Mouse (Mus musculus): ENCODE measurements around the gene Gtsf1. TPM values are rescaled to one million over a fixed set of nuclear protein-coding genes. Genes with fewer than 3 reads are reported as not detected.

Gene Gtsf1
- polyA plus RNA-seq, 1 experiment from 2014 or later = 0.23 TPM

GRCm38 (mm10) chr15:103354690-103355089, 75.6 kb downstream of the Gtsf1 start:
- Histone ChIP-seq H3K9me3 (ENCODE audit: control insufficient read depth) (no peaks in the 10 kb centered on the region), H3K36me3 (ENCODE audit: control insufficient read depth, insufficient read depth) (peaks cover 58% of the 10 kb centered on the region), H3K27me3 (replicated peaks; ENCODE audit: control insufficient read depth, insufficient read depth, low read length) (no peaks in the 10 kb centered on the region), H3K27ac (ENCODE audit: low read depth, low read length) (no peak overlapping the region), H3K4me1 (replicated peaks; ENCODE audit: control insufficient read depth, insufficient read depth, low read length) (no peaks in the 10 kb centered on the region), H3K9ac (ENCODE audit: low read depth, low read length) (no peak overlapping the region), H3K4me2 (replicated peaks; ENCODE audit: low read depth) (no peak overlapping the region), H3K4me3 (ENCODE audit: low read depth, low read length) (no peak overlapping the region)
- no peak for TF ChIP-seq CTCF (IDR thresholded peaks at IDR 0.05; ENCODE audit: low read depth)
- no peak for ATAC-seq
- WGBS = 96% methylated on average over 2 of the region's 2 CpGs

DNA sequence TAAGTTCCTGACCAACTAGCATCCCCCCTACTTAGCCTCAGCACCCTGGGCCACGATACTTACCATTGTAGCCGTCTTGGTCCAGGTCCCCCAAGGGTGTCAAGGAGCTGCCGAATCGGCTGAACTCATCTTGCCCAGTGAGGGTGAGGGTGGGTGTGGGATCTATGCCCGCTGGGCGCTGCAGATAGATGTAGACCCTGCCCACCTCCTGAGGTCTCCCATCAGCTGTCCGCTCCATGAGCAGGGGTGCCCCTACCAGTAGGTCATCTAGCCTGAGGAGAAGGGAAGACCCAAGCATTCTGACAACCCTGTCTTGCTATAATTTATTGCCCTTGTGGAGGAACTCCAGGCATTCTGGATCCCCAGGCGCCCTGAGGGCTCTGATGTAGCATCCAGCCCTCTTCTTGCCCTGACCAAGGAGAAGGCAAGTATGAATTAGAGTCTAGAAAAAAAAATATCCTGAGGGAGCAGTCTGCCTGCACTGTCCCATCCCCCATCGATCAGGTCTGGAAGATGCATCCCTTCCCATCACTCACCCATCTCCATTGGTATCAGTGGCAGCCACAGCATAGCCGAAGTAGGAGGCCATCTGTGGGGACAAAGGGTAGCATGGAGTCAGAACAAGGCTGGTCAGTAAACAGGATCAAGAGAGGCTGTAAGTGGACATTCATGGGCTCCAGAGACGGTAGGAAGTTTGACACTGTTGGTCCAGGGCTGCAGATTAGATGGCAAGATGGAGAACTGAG, 76.6 kb downstream of the Gtsf1 start:
- no peak for ATAC-seq
- H3K9me3 ChIP-seq (ENCODE audit: control insufficient read depth) = no peaks in the 10 kb centered on the region
- no peaks in the 10 kb centered on the region for H3K27me3 ChIP-seq (replicated peaks; ENCODE audit: control insufficient read depth, insufficient read depth, low read length)
- H3K4me1 ChIP-seq (replicated peaks; ENCODE audit: control insufficient read depth, insufficient read depth, low read length) = no peaks in the 10 kb centered on the region
- H3K4me3 ChIP-seq (ENCODE audit: low read depth, low read length) = no peak overlapping the region
- no peak overlapping the region for H3K9ac ChIP-seq (ENCODE audit: low read depth, low read length)
- WGBS = 92% methylated on average over 11 of the region's 11 CpGs
- no peak for TF ChIP-seq CTCF (IDR thresholded peaks at IDR 0.05; ENCODE audit: low read depth)
- peaks cover 68% of the 10 kb centered on the region for H3K36me3 ChIP-seq (ENCODE audit: control insufficient read depth, insufficient read depth)
- H3K27ac ChIP-seq (ENCODE audit: low read depth, low read length) = no peak overlapping the region
- H3K4me2 ChIP-seq (replicated peaks; ENCODE audit: low read depth) = no peak overlapping the region

DNA sequence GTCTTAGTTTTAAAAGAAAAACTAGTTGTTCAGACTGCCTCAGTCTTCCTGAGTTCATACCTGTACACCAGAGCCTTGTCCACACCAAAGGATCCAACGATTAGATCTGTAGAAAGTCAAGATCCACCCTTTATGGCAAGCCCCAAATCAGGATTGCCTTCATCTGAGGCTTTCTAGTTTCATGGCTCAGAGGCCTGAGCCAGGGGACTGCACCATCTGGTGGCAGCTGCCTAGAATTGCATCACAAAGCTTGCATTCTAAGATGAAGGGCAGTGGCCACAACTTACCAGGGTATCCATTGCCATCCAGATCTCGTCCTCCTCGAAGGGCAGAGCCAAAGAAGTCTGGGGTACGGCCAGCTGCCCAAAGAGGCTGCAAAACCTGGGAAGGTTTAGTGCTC, 77.4 kb downstream of the Gtsf1 start:
- no peak overlapping the region for H3K4me3 ChIP-seq (ENCODE audit: low read depth, low read length)
- no peak overlapping the region for H3K9ac ChIP-seq (ENCODE audit: low read depth, low read length)
- no peaks in the 10 kb centered on the region for H3K4me1 ChIP-seq (replicated peaks; ENCODE audit: control insufficient read depth, insufficient read depth, low read length)
- no peak for ATAC-seq
- peaks cover 70% of the 10 kb centered on the region for H3K36me3 ChIP-seq (ENCODE audit: control insufficient read depth, insufficient read depth)
- whole genome bisulfite sequencing = 41% methylated on average over 4 of the region's 4 CpGs
- H3K27me3 ChIP-seq (replicated peaks; ENCODE audit: control insufficient read depth, insufficient read depth, low read length) = no peaks in the 10 kb centered on the region
- peak; percentile 91 for TF ChIP-seq CTCF (IDR thresholded peaks at IDR 0.05; ENCODE audit: low read depth)
- H3K4me2 ChIP-seq (replicated peaks; ENCODE audit: low read depth) = no peak overlapping the region
- no peaks in the 10 kb centered on the region for H3K9me3 ChIP-seq (ENCODE audit: control insufficient read depth)
- no peak overlapping the region for H3K27ac ChIP-seq (ENCODE audit: low read depth, low read length)

Other genes starting within 250 kb of the Gtsf1 start
- 24.0 TPM in 2 replicates for gene Cbx5, start 190.7 kb downstream of the Gtsf1 start, polyA plus RNA-seq (2015; fragmentation: Nextera tagmentation; extraction: Ambion mirVana)
- gene Hnrnpa1, start 190.0 kb downstream of the Gtsf1 start, polyA plus RNA-seq (2015; fragmentation: Nextera tagmentation; extraction: Ambion mirVana) = 219 and 224 TPM in 2 replicates
- 0.82 and 0.90 TPM in 2 replicates for gene Nfe2, start 172.1 kb downstream of the Gtsf1 start, polyA plus RNA-seq (2015; fragmentation: Nextera tagmentation; extraction: Ambion mirVana)
- 248 and 253 TPM in 2 replicates for gene Copz1, start 157.8 kb downstream of the Gtsf1 start, polyA plus RNA-seq (2015; fragmentation: Nextera tagmentation; extraction: Ambion mirVana)
- not detected in 2 replicates for gene Gpr84, start 119.9 kb downstream of the Gtsf1 start, polyA plus RNA-seq (2015; fragmentation: Nextera tagmentation; extraction: Ambion mirVana)
- 2.9 and 3.1 TPM in 2 replicates for gene Zfp385a, start 90.4 kb downstream of the Gtsf1 start, polyA plus RNA-seq (2015; fragmentation: Nextera tagmentation; extraction: Ambion mirVana)
- 25.0 and 25.8 TPM in 2 replicates for gene Itga5, start 63.7 kb downstream of the Gtsf1 start, polyA plus RNA-seq (2015; fragmentation: Nextera tagmentation; extraction: Ambion mirVana)
- gene Gtsf2, start 18.0 kb upstream of the Gtsf1 start, polyA plus RNA-seq (2015; fragmentation: Nextera tagmentation; extraction: Ambion mirVana) = not detected in 2 replicates
- gene Nckap1l, start 23.3 kb upstream of the Gtsf1 start, polyA plus RNA-seq (2015; fragmentation: Nextera tagmentation; extraction: Ambion mirVana) = 1.7 TPM in 2 replicates
- gene Pde1b, start 72.6 kb upstream of the Gtsf1 start, polyA plus RNA-seq (2015; fragmentation: Nextera tagmentation; extraction: Ambion mirVana) = 4.0 and 4.5 TPM in 2 replicates
- gene Ppp1r1a, start 107.5 kb upstream of the Gtsf1 start, polyA plus RNA-seq (2015; fragmentation: Nextera tagmentation; extraction: Ambion mirVana) = 6.1 and 7.8 TPM in 2 replicates
- 1.1 and 3.8 TPM in 2 replicates for gene Glycam1, start 134.6 kb upstream of the Gtsf1 start, polyA plus RNA-seq (2015; fragmentation: Nextera tagmentation; extraction: Ambion mirVana)

All from intestine, postnatal 0 days (tissue).